Mouse (Mus musculus): ENCODE results near the gene Banp. TPM values are rescaled to one million over a fixed set of nuclear protein-coding genes. Genes with fewer than 3 reads are reported as not detected.
A peak's percentile ranks its signal among the peaks of the same experiment; 100 is the strongest.

Banp gene
- total and polyA plus RNA-seq, 3 experiments, result 35.7 to 50.7 (median 42.5) TPM

GRCm38 (mm10) chr8:121947047-121947752 is 2.4 kb upstream of the Banp start:
- ATAC-seq (ENCODE audit: extremely low read depth, insufficient number of reproducible peaks, low FRiP score, poor library complexity, severe bottlenecking), result no peak
- Histone ChIP-seq H3K4me1 (ENCODE audit: insufficient read depth, low read depth, low read length) (peaks cover 56% of the 10 kb centered on the region), H3K4me3 (ENCODE audit: low read depth, low read length) (peak overlapping the region; percentile 73), H3K9me3 (replicated peaks) (no peaks in the 10 kb centered on the region), H3K27me3 (ENCODE audit: insufficient read depth, low read length) (peaks cover 5% of the 10 kb centered on the region), H3K36me3 (replicated peaks) (peaks cover 17% of the 10 kb centered on the region)
- no peak for TF ChIP-seq TAL1 (conservative IDR thresholded peaks at IDR 0.05; ENCODE audit: low read depth, low read length)
- no peak for TF ChIP-seq GATA2 (IDR thresholded peaks at IDR 0.05; ENCODE audit: borderline replicate concordance, low read depth, low read length)
- TF ChIP-seq POLR2AphosphoS5 (IDR thresholded peaks at IDR 0.05; ENCODE audit: insufficient replicate concordance, low read depth, low read length), result no peak
- no peak for TF ChIP-seq CTCF (IDR thresholded peaks at IDR 0.05; ENCODE audit: low read depth, low read length)
- TF ChIP-seq GATA1 (IDR thresholded peaks at IDR 0.05; ENCODE audit: borderline replicate concordance, low read length), result no peak
- DNase-seq (ENCODE audit: low spot score), result peak; percentile 22

- ATAC-seq (ENCODE audit: extremely low read depth, insufficient number of reproducible peaks, low FRiP score, poor library complexity, severe bottlenecking) (peak; percentile 62), DNase-seq (ENCODE audit: low spot score) (peak; percentile 91)
- Histone ChIP-seq H3K27me3 (ENCODE audit: insufficient read depth, low read length) (peaks cover 5% of the 10 kb centered on the region; the same call in 1 of the 2 replicates), H3K9me3 (replicated peaks) (no peaks in the 10 kb centered on the region), H3K4me3 (ENCODE audit: low read depth, low read length) (peak overlapping the region; percentile 73), H3K36me3 (replicated peaks) (peaks cover 22% of the 10 kb centered on the region), H3K4me1 (ENCODE audit: insufficient read depth, low read depth, low read length) (peaks cover 62% of the 10 kb centered on the region)
- TF ChIP-seq GATA1 (IDR thresholded peaks at IDR 0.05; ENCODE audit: borderline replicate concordance, low read length) (no peak), GATA2 (IDR thresholded peaks at IDR 0.05; ENCODE audit: borderline replicate concordance, low read depth, low read length) (no peak), TAL1 (conservative IDR thresholded peaks at IDR 0.05; ENCODE audit: low read depth, low read length) (no peak), CTCF (IDR thresholded peaks at IDR 0.05; ENCODE audit: low read depth, low read length) (no peak), POLR2AphosphoS5 (IDR thresholded peaks at IDR 0.05; ENCODE audit: insufficient replicate concordance, low read depth, low read length) (no peak)
Observed at GRCm38 (mm10) chr8:121947753-121948141, 1.8 kb upstream of the Banp start.

- no peak for DNase-seq (ENCODE audit: low spot score)
- TF ChIP-seq TAL1 (conservative IDR thresholded peaks at IDR 0.05; ENCODE audit: low read depth, low read length) (no peak), GATA1 (IDR thresholded peaks at IDR 0.05; ENCODE audit: borderline replicate concordance, low read length) (no peak), CTCF (IDR thresholded peaks at IDR 0.05; ENCODE audit: low read depth, low read length) (no peak)
- Histone ChIP-seq H3K4me1 (ENCODE audit: insufficient read depth, low read depth, low read length) (peaks cover 66% of the 10 kb centered on the region), H3K27me3 (ENCODE audit: insufficient read depth, low read length) (peaks cover 5% of the 10 kb centered on the region; the same call in 1 of the 2 replicates), H3K36me3 (replicated peaks) (peaks cover 29% of the 10 kb centered on the region), H3K4me3 (ENCODE audit: low read depth, low read length) (peak overlapping the region; percentile 73), H3K9me3 (replicated peaks) (no peaks in the 10 kb centered on the region)
- no peak for ATAC-seq (ENCODE audit: extremely low read depth, insufficient number of reproducible peaks, low FRiP score, poor library complexity, severe bottlenecking)
Observed at GRCm38 (mm10) chr8:121948321-121949145, 1.0 kb upstream of the Banp start.

- ATAC-seq (ENCODE audit: extremely low read depth, insufficient number of reproducible peaks, low FRiP score, poor library complexity, severe bottlenecking), result peak; percentile 81
- peak; percentile 80 for DNase-seq (ENCODE audit: low spot score)
- H3K4me3 ChIP-seq (ENCODE audit: low read depth, low read length), result peak overlapping the region; percentile 87
- H3K36me3 ChIP-seq (replicated peaks), result peaks cover 39% of the 10 kb centered on the region
- H3K4me1 ChIP-seq (ENCODE audit: insufficient read depth, low read depth, low read length), result peaks cover 77% of the 10 kb centered on the region
- TF ChIP-seq CTCF (IDR thresholded peaks at IDR 0.05; ENCODE audit: low read depth, low read length), result no peak
- 0 out of 2 replicates have a peak, but pooled peaks have one; percentile 45 for TF ChIP-seq POLR2AphosphoS5 (IDR thresholded peaks at IDR 0.05; ENCODE audit: insufficient replicate concordance, low read depth, low read length)
- no peaks in the 10 kb centered on the region for H3K27me3 ChIP-seq (ENCODE audit: insufficient read depth, low read length)
- H3K9me3 ChIP-seq (replicated peaks), result no peaks in the 10 kb centered on the region
Observed at GRCm38 (mm10) chr8:121949941-121950748, 595 bp downstream of the Banp start.

- no peak for TF ChIP-seq GATA2 (IDR thresholded peaks at IDR 0.05; ENCODE audit: borderline replicate concordance, low read depth, low read length)
- no peak for TF ChIP-seq POLR2AphosphoS5 (IDR thresholded peaks at IDR 0.05; ENCODE audit: insufficient replicate concordance, low read depth, low read length)
- no peak for TF ChIP-seq TAL1 (conservative IDR thresholded peaks at IDR 0.05; ENCODE audit: low read depth, low read length)
- no peak for TF ChIP-seq GATA1 (IDR thresholded peaks at IDR 0.05; ENCODE audit: borderline replicate concordance, low read length)
- TF ChIP-seq CTCF (IDR thresholded peaks at IDR 0.05; ENCODE audit: low read depth, low read length), result no peak
- peak; percentile 38 for DNase-seq (ENCODE audit: low spot score)
- Histone ChIP-seq H3K4me1 (ENCODE audit: insufficient read depth, low read depth, low read length) (peaks cover 81% of the 10 kb centered on the region), H3K27me3 (ENCODE audit: insufficient read depth, low read length) (no peaks in the 10 kb centered on the region), H3K36me3 (replicated peaks) (peaks cover 40% of the 10 kb centered on the region), H3K9me3 (replicated peaks) (no peaks in the 10 kb centered on the region), H3K4me3 (ENCODE audit: low read depth, low read length) (peak overlapping the region; percentile 87)
- ATAC-seq (ENCODE audit: extremely low read depth, insufficient number of reproducible peaks, low FRiP score, poor library complexity, severe bottlenecking), result no peak
Observed at GRCm38 (mm10) chr8:121950749-121951655, 1.5 kb downstream of the Banp start.
